Mouse (Mus musculus) testis, postnatal 10 days (tissue): Measurements from ENCODE around the gene Casq1.

Source experiments
- DNase-seq: peaks from one replicate; pipeline ENCODE4 v3.0.0; 2021; ENCODE audit warnings: low spot score

Casq1 gene

DNA sequence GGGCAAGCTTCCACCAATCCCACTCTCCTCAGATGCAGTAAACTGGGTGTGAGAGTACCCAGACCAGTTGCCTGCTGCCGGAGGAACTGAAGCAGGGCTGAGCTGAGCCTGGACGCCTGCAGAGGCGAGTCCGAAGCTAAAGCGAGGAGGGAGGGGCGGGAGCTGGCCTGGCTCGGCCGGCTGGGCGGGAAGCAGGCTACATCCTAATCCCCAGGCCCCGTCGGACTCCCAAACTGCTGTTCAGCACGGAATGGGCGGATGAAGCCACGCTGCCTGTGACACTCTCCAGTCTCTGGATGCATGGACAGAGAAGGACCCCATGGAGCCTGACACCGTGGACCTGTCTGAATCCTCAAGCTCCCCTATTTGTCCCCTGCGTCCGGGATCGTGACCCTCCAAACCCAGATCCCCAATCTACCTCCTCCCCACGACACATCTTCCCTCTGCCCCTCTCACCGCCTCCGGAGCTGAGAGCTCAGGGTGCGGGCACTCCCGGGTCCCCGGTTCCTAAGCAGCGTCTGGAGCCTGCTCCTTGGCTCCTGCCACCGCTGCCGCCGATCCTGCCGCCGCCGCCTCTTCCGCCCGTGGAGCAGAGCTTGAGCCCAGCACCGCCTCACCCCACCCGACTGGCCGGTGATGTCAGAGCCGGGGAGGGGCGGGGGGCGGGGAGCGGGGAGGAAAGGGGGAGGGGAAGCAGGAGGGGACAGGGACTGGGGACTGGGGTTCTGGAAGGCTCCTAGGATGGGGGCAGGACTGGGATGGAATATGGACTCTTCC lies 13.3 kb downstream of the Casq1 start, which contains the start of gene Pea15a:
Gene Pea15a, minus strand, starts transcription at position 664 of the 777 bp plus-strand sequence.
- DNase-seq = peak; percentile 86

DNA sequence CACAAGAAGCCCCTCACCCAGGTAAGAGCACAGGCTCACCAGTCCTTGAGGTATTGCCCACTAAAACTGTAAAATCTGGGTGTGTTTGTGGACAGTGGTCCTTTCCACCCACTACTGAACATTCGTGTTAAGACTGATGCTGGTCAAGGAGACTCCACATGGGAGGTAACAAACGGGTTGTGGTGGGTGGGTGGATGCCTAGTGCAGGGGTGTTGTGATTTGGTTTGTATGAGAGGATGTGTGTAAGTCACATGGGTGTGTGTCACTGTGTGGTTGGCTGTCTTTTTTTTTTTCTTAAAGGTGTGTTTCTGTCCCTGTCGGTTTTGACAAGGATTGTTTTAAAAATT lies 14.0 kb downstream of the Casq1 start:
- DNase-seq = no peak

- DNase-seq = no peak
Observed at GRCm38 (mm10) chr1:172204814-172205740, 14.6 kb downstream of the Casq1 start.

- DNase-seq = no peak
Observed at GRCm38 (mm10) chr1:172204033-172204813, 15.4 kb downstream of the Casq1 start.

DNA sequence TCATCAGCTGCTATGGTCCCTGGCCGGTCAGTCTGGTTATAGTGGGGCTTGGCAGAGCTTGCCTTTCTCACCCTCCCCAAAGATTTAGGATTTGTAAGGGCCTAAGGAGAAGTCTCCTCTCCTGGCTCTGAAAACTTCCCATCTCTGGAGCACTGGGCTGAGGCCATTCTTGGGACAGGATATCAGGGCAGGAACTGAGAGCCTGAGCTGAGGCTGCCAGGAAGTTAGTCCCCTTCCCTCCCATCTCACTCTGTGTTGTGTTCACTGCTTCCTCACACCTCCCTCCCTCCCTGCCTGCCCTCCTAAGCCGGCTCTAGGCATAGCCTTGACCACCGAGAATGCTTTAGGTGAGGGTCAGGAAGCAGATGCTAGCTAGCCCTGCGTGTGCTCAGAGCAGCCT lies 16.1 kb downstream of the Casq1 start:
- DNase-seq = peak; percentile 42

- DNase-seq = no peak
Observed at GRCm38 (mm10) chr1:172202894-172203522, 16.7 kb downstream of the Casq1 start.

GRCm38 (mm10) chr1:172201967-172202880 lies 17.4 kb downstream of the Casq1 start:
- peak; percentile 44 for DNase-seq

DNA sequence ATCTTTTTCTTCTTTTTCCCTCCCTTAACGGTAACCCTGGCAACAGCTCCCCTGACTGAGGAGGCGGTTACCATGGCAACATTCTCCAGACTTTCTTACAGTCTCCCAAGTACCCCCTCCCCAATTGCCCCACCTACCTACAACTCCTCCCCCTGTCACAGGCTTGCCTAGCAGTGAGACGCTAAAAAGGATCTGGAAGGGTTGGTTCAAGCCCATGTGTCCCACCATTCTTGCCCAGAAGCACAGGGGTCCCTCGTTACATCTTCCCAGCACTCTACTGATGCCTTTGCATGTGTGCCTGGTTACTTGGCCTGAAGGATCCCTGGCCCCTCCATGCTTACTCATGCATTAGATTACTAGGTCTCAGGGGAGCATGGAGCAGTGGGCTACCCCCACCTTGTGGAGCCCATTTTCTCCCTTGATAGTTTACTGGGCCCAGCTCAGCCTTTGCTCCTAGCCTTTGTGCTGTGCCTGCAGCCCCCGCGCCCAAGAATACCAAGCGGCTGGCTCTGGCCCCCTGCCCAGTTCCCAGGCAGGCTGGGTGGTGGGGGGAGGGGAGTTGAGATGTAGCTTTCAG lies 18.7 kb downstream of the Casq1 start:
- peak; percentile 76 for DNase-seq

- peak; percentile 40 for DNase-seq
Observed at GRCm38 (mm10) chr1:172200161-172200560, 19.5 kb downstream of the Casq1 start.

GRCm38 (mm10) chr1:172198996-172199395 lies 20.7 kb downstream of the Casq1 start:
- no peak for DNase-seq

DNA sequence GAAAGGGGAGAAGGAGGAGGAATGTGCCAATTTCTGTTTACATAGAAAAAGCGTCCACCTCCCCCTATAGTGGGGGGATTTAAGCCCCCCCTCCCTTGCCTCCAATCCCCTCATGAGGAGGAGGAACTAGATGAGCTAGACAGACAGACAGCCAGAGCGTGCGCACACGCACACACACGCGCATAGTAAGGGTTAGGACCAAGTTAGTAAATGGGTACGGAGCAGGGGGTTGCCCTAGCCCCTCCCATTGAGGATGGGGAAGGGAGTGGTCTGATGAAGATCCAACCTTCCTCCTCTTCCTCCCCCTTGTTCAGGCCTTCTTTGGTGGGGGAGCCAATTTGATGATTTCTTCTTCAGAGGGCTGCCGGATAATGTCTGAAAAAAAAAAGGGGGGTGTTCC lies 21.4 kb downstream of the Casq1 start:
- no peak for DNase-seq

DNA sequence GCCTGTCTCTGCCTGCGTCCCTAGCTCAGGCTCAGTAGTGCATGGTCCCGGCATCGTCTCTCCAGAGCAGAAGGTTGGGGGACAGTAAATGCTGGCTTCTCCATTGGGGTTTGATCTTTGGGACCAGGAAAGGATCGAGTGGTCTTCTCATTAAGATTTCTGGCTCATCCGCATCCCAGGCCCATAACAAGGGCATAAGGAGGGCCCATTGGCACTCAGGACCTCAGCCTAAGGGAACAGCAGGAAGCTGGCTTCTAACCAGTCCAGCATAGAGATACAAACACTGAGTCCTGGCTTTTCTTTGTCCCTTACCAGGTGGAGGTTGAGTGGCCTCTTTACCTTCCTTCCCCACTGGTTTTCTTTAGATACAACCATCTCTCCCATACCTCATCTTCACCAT lies 21.8 kb downstream of the Casq1 start:
- DNase-seq = no peak

DNA sequence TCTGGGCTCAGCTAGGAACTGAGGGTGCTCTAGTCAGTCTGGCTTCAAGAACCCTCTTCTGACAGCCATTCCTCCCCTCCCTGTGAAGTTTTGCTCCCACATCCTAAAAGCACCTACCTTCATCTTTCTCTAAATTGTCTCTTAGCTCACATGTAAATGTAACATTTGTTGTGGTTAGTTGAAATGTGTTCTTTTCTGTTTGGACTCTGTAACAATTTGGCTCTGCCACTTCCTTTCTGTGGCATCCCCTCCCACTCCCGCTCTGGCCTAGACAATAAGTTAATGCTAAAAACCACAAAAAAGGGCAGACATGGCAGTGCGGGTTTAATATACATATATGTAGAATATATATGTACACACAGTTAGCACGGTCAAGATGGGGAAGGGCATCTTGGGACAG lies 22.5 kb downstream of the Casq1 start:
- DNase-seq = no peak

DNA sequence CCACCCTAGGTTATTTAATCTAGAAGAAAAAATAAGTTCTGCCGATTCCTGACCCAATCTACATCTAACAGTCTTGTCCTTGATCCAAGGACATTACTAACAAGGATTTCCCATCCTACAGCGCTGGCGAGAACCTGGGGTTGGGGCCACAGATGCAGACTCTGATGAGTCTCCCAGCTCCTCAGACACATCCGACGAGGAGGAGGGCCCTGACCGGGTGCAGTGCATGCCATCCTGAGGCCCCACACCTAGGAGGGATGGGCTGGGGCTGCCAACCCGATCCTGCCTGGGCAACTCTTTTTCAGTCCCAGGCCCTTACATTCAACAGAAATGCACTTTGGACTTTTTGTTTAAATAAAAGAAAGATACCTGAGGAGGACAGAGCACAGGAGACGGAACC lies 25.2 kb downstream of the Casq1 start:
- no peak for DNase-seq

DNA sequence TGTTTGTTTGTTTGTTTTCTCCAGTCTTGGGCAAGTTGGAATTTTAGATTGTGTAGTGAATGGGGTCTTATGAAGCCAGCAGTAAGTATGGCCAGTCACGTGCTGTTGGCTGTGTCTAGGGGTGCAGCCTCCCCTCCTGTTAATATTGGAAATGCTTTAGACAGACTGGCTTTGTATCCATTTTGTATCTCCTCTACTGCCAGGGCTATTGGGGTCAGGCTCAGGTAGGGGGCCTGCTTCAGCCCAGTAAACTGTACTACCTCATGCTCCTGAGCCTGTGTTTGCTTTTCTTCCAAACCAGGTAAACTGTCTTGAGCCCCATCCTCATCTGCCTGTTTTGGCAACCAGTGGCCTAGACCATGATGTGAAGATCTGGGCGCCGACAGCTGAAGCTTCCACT lies 27.5 kb downstream of the Casq1 start:
- DNase-seq = no peak

DNA sequence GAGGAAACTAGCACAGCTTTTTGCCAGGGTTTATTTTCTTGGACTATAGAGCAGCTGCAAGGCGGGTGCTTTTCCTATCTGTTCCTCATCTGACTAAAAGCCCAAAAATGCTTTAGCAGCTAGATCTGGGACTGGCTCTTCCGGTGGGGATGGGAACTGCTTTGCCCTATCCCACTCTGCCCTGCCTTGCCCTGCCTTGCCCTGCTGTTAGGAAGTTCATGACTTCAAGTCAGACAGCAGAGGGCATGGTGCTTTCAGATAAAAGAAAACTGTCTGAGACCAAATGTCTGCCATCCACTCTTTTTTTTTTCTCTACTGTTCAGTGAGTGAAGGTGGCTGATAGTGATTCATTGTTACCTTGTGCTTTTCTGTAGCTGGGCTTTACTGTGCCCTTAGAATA lies 28.1 kb downstream of the Casq1 start:
- no peak for DNase-seq

DNA sequence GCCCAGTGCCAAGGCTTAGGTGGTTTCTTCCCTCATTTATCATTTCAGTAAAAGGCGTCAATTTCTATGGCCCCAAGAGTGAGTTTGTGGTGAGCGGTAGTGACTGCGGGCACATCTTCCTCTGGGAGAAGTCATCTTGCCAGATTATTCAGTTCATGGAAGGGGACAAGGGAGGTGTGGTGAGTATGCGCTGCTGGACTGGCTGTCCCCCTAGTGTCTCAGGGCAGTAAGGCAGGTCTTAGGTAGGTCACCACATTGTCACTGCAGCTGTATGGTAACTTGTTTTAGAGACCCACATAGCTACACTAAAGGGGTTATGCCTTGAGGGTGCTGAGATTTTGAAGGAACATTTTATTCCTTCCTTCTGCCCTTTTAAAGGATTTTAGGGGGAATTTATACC lies 30.8 kb downstream of the Casq1 start:
- peak; percentile 54 for DNase-seq

DNA sequence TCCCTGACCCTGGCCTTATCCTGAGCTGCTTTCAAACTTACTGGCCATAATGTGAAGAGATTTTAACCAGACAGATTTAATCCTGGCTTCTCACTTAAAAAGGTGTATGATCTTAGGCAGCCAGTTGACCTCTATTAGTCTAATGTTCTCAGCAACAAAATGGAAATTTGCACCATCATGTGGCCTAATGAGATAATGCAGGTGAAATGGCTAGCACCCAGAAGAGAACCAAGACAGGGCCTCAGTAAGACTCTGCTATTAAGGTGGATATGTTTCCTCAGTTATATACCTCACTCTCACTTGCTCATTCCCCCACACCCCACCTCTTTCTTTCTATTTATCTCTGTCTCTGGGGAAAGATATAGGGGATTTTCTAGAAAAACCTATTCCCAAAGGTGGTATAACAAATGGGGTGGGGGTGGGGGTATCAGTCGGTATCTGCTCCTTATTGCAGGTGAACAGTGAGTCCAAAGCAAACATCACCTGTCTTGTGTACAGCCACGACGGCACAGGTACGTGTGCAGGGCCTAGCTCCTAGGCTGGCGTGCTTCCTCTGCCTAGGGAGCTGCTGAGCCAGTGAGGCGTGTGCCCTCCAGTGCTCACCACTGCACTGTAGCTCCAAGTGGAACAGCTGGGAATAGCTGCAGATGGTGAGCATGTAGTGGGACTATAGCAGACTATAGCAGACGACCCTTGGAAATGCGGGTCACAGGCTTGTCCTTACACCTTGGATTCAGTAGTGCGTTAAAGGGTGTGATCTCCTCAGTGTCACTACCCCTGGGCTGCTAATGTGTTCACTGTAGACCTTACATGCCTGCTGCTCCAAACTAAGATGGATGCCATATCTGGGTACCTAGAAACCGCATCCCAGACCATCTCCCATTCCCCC lies 33.0 kb downstream of the Casq1 start:
- DNase-seq = no peak

- DNase-seq = no peak
Observed at GRCm38 (mm10) chr1:172183915-172184314, 35.8 kb downstream of the Casq1 start.
